14 mouse cellular contexts compared by ENCODE assay signal in genomic region chr7:137346068-137346467, GRCm38 (mm10). TPM values are rescaled to one million over a fixed set of nuclear protein-coding genes. Genes with fewer than 3 reads are reported as not detected.
DNase-seq lines count a peak whose midpoint lies in the region; ATAC-seq and TF ChIP-seq lines count a peak whose summit lies in the region.
"Had no signal": no experiment of that assay in that cellular context is flagged by ENCODE, and none has a peak within 500 bp of the region (broad histone marks: within the 10 kb centered on the region; RNA-seq: fewer than 3 reads in every experiment).

No protein-coding gene starts in this region.

- 0 out of 2 replicates have a peak, but pooled peaks have one; percentile 16 for ATAC-seq in midbrain, embryonic 12.5 days (ENCODE audit: low FRiP score, low read depth)
- no peak for ATAC-seq in midbrain, embryonic 13.5 days
- no peak for ATAC-seq in stomach, postnatal 0 days (ENCODE audit: low FRiP score, low TSS enrichment)

- peak; percentile 13 for DNase-seq in adrenal gland, adult 2 months
- no peak for DNase-seq in adrenal gland, postnatal 25 days
- peak; percentile 5 to 33 for DNase-seq in heart, postnatal 36 days
- no peak for DNase-seq in left cerebral cortex, postnatal 10 days (ENCODE audit: extremely low spot score in 1 of 2, low spot score in 2 of 2)
- DNase-seq in stomach, postnatal 0 days (ENCODE audit: low spot score), result no peak
- no peak for DNase-seq in ovary, postnatal 36 days (ENCODE audit: low spot score)
- DNase-seq: kidney, adult 18-20 months had no signal

- no peak overlapping the region for H3K9ac ChIP-seq in midbrain, embryonic 12.5 days (replicated peaks)
- H3K9ac ChIP-seq in midbrain, embryonic 13.5 days (replicated peaks), result no peak overlapping the region
- H3K9ac ChIP-seq in stomach, postnatal 0 days (ENCODE audit: low read length), result no peak overlapping the region

- H3K9me3 ChIP-seq in midbrain, embryonic 12.5 days, result no peaks in the 10 kb centered on the region
- no peaks in the 10 kb centered on the region for H3K9me3 ChIP-seq in midbrain, embryonic 13.5 days
- no peaks in the 10 kb centered on the region for H3K9me3 ChIP-seq in stomach, postnatal 0 days (ENCODE audit: control insufficient read depth, low read length)

- H3K27ac ChIP-seq in midbrain, embryonic 12.5 days (replicated peaks), result no peak overlapping the region
- H3K27ac ChIP-seq in midbrain, embryonic 13.5 days, result no peak overlapping the region
- no peak overlapping the region for H3K27ac ChIP-seq in stomach, postnatal 0 days (replicated peaks)
- H3K27ac ChIP-seq: layer of hippocampus, adult 2 months had no signal

- H3K27me3 ChIP-seq in midbrain, embryonic 12.5 days, result 0 out of 2 replicates have a peak, but pooled peaks cover 5% of the 10 kb centered on the region
- peaks cover 4% of the 10 kb centered on the region; the same call in 1 of the 2 replicates for H3K27me3 ChIP-seq in midbrain, embryonic 13.5 days
- no peaks in the 10 kb centered on the region for H3K27me3 ChIP-seq in stomach, postnatal 0 days (ENCODE audit: control insufficient read depth, insufficient read depth, low read length)

- no peaks in the 10 kb centered on the region for H3K36me3 ChIP-seq in midbrain, embryonic 12.5 days
- H3K36me3 ChIP-seq in midbrain, embryonic 13.5 days, result no peaks in the 10 kb centered on the region
- H3K36me3 ChIP-seq in stomach, postnatal 0 days (ENCODE audit: control insufficient read depth, insufficient read depth, low read length), result no peaks in the 10 kb centered on the region

- peaks cover 7% of the 10 kb centered on the region; the same call in 1 of the 2 replicates for H3K4me1 ChIP-seq in midbrain, embryonic 12.5 days
- peaks cover 11% of the 10 kb centered on the region for H3K4me1 ChIP-seq in midbrain, embryonic 13.5 days (replicated peaks)
- no peaks in the 10 kb centered on the region for H3K4me1 ChIP-seq in stomach, postnatal 0 days (replicated peaks; ENCODE audit: control insufficient read depth, insufficient read depth)

- H3K4me2 ChIP-seq in midbrain, embryonic 12.5 days (replicated peaks), result 0 out of 2 replicates have a peak overlapping the region, but pooled peaks have one; percentile 11
- H3K4me2 ChIP-seq in midbrain, embryonic 13.5 days (replicated peaks), result no peak overlapping the region
- no peak overlapping the region for H3K4me2 ChIP-seq in stomach, postnatal 0 days (replicated peaks; ENCODE audit: low read depth)

- no peak for TF ChIP-seq EP300 in stomach, postnatal 0 days (optimal IDR thresholded peaks at IDR 0.05)

- WGBS in midbrain, embryonic 12.5 days, result 34% methylated on average over 10 of the region's 10 CpGs
- WGBS in midbrain, embryonic 13.5 days, result 32% methylated on average over 10 of the region's 10 CpGs
- WGBS in stomach, postnatal 0 days, result 50% methylated on average over 10 of the region's 10 CpGs

- no peak overlapping the region for H3K4me3 ChIP-seq in midbrain, embryonic 12.5 days
- no peak overlapping the region for H3K4me3 ChIP-seq in midbrain, embryonic 13.5 days (replicated peaks)
- no peak overlapping the region for H3K4me3 ChIP-seq in stomach, postnatal 0 days (ENCODE audit: low read depth, low read length)
- H3K4me3 ChIP-seq: layer of hippocampus, adult 2 months had no signal

- TF ChIP-seq CTCF in stomach, postnatal 0 days (IDR thresholded peaks at IDR 0.05; ENCODE audit: low read depth), result no peak

- intact Hi-C loops in heart, postnatal 36 days (cut with DNase I), result no loop called here
- intact Hi-C loops in left cerebral cortex, postnatal 10 days (cut with DNase I), result no loop called here

RNA-seq across cellular contexts. Expression of gene Ebf3, which starts 31.8 kb away (rescaled TPM):
- total RNA-seq in adrenal gland, adult 2 months (2021), result 1 to 10 TPM; 4.5 to 8.7 TPM
- 3.7 and 5.0 TPM in 2 replicates for polyA plus RNA-seq in adrenal gland, adult 2 months (2012; rRNA removed)
- total RNA-seq in adrenal gland, postnatal 25 days (2021), result 4.8 and 7.3 TPM in 2 replicates
- 23.3 and 24.9 TPM in 2 replicates for polyA plus RNA-seq in midbrain, embryonic 12.5 days (2016; fragmentation: Nextera tagmentation; extraction: Ambion mirVana)
- 18.1 and 18.2 TPM in 2 replicates for polyA plus RNA-seq in midbrain, embryonic 13.5 days (2015; fragmentation: Nextera tagmentation; extraction: Ambion mirVana)
- total RNA-seq in heart, postnatal 36 days (2021), result 1 to 10 TPM; 8.0 to 8.1 TPM
- under 1 TPM; 0.77 to 0.79 TPM for total RNA-seq in left cerebral cortex, postnatal 10 days (2021)
- 0.58 and 0.65 TPM in 2 replicates for polyA plus RNA-seq in stomach, postnatal 0 days (2015; fragmentation: Nextera tagmentation; extraction: Ambion mirVana)
- total RNA-seq: common myeloid progenitor, adult 5-6 weeks; monocyte, adult 5-6 weeks; neutrophil, adult 5-6 weeks had no signal
- polyA plus RNA-seq: liver, embryonic 16.5 days had no signal

Comparison
In these comparisons a context has a peak if more than half of its experiments do, and no peak if none do; other contexts are left out.
1. DNase-seq: peak in adrenal gland, adult 2 months (single experiment) and heart, postnatal 36 days (2 of 2); none in adrenal gland, postnatal 25 days (single experiment), left cerebral cortex, postnatal 10 days (0 of 2), stomach, postnatal 0 days (single experiment) and ovary, postnatal 36 days (single experiment).